Mouse (Mus musculus) lung, postnatal 14 days (tissue): Measurements from ENCODE around the gene Epn3.
A peak's percentile ranks its signal among the peaks of the same experiment; 100 is the strongest.

ENCODE experiments used
- DNase-seq: peaks from one replicate; pipeline ENCODE4 v3.0.0; 2021

Gene Epn3

DNA sequence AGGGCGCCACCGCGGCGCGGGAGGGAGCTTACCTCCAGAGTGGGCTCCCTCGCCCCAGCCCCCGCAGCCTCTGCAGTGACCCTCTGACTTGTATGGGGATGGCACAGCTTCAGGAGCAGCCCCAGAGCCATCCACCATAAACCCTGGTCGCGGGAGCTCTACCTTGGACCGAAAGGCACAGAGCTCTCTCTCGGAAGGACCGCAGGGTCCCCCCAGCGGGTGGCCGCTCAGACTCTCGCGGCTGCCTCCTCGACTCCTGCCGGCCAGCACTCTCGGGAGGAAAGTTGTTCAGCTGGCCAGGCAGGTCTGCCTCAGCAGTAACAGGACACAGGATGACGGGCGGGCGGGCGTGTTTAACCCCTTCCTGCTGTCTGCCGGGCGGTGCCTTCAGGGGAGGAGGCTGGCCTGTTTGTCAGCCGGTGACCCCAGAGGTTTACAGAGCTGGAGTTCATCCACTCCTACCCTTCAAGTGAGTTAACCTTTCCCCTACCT, at the start of gene Epn3:
TSS of gene Epn3 (minus strand) at position 314 of the 492 bp plus-strand sequence.
- DNase-seq: peak; percentile 69

DNA sequence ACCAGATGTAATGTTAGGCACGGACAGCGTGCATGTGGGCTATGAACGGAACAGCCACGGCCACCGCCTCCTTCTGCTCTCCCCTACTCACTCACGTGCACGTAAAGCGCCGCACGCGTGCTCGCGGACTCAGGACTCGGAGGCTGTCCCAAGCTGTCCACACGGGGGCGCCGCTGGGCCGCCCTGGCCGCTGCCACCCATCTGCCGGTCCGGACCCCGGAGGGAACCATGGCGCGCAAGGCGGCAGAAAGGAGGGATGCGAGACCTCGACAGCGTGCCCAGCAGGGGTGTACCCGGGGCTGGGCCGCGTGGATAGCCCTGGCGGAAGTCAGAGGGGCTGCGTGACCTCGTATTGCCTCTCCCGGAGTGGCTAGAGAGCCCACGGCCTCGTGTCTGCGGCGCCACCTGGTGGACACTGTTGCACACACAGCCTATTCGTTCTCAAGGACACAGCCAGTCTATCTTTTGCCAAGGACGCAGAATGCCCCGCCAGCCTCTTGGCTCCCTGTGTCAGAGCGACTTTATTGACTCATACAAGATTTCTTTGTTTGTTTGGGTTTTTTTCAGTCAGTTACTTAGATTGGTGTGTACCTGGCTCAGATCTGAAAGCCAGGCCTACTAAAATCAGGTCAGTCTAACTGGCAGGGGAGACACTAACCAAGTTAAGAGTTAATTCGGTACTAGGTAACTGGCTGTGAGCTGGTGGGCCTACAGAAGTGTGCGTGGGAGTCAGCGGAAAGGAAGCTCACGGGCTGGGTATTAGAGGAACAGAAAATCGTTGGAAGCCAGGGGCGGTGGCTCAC, 49.3 kb upstream of the Epn3 start, which contains the start of gene Rsad1:
TSS of gene Rsad1 (minus strand) at position 368 of the 803 bp plus-strand sequence.
- peak; percentile 97 for DNase-seq

DNA sequence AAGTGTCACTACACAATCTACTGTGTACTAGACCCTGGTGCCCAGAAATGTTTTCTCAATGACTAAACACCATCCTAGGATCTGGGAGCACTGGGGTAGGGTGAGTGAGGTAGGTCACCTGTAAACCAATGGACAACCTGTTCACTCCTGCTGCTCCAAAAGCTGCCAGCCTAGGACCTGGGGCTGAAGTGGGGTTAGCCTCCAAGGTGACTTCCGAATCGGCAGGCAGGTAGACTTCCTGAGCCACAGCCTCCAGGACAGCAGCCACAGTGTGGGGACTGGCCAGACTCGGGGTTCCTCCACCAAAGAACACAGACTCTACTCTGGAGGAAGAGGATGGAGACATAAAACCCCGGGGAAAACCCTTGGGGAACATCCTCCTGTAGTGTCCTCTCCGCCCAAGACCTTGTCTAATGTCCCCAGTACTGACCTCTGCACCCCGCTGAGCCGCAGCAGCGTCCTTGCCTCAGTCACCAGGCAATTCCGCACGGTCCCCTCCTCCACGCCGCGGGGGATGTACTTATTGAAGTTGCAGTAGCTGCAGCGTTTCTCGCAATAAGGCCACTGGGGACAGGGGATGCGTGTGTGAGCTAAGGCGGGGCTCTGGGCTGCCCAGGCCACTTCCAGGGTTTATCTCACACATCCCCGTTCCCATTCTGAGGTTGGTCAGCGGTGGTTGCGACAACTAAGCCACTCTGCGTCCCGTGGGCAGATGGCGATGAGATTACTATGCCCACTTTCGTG, 48.4 kb upstream of the Epn3 start:
- DNase-seq: peak; percentile 22

DNA sequence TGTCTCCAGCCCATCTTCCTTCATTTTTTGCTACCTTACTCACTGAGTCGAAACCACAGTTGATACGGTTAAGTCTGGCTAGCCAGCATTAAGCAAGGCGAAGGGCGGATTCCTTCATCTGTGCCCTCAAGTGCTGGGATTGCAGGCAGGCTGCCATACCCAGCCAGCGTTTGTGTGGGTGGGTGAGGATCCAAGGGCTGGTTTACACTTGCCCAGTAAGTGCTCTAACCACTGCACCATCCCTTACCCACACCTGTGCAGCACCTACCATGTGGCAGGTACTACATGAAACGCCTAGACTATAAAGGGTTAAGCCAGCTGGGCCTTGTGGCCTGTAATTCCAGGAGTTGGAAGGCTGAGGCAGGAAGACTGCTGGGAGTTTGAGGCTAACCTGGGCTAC, 47.5 kb upstream of the Epn3 start:
- no peak for DNase-seq

DNA sequence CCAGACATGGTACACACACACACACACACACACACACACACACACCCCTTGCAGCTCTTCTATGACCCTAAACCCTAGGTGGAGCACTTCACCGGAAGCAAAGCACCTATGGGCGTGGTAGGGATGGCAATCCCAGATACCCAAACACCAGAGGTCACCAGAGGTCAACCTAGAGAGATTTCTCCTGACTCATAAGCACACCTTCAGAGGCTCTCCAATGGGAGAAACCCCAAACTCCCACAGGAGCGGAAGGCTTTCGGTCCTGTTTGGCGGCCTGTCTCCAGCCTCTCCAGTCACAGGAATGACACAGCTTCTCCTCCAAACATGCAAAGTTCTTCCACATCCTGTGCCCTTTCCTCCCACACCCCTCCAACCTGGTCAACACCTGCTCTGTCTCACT, 46.6 kb upstream of the Epn3 start:
- DNase-seq: no peak

DNA sequence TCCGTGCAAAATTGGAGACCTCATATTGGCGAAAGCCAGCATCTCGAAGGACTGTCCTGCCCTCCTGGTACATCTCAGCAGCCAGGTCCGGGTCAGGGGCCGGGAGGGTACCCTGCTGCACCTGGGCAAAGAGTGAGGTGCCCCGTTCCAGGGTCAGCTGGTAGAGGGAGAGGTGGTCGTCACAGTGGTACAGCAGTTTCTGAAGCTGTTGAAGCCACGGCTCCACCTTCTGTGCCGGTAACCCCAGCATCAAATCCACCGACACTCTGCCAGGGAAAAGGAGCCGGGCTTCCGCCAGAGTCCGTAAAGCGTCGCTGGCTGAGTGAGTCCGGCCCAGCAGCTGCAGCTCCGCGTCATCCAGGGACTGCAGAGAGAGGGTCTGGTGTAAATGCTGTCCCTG, 44.6 kb upstream of the Epn3 start:
- DNase-seq: no peak

DNA sequence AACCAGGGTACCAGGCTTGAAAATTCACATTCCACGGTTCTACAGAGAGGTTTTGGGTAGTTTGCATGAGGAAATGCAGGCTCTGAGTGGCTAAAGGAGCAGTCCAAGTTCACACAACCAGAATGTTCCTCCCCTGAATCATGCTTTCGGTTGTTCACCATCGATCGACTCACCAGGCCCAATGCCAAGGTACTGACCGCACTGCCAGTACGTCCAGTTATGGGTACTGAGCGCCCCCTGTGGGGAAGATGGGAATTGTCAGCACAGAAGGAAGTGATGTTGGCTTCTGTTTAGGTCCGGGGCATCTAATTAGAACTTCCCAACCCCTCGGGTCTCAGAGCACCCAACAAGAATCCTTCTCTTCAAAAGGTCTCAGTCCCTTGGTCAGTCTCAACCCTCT, 44.2 kb upstream of the Epn3 start:
- peak; percentile 98 for DNase-seq

DNA sequence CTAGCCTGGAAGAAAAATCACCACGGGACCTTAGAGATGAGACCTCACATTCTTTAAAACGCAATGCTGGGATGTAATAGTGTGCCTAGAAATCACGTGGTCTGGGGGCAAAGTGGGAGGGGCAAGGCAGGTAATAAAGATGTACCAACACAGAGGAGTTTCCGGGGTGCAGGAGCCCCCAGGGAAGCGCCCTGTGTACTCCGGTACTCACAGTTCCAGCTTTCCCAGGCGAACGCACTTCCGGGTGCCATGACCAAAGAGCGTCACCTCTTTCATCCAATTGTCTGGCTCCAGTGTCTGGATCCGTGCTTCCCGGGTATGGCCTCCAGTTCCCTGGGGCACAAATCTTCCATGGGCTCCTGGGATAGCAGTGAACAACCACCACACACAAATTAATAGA, 43.6 kb upstream of the Epn3 start:
- DNase-seq: no peak

DNA sequence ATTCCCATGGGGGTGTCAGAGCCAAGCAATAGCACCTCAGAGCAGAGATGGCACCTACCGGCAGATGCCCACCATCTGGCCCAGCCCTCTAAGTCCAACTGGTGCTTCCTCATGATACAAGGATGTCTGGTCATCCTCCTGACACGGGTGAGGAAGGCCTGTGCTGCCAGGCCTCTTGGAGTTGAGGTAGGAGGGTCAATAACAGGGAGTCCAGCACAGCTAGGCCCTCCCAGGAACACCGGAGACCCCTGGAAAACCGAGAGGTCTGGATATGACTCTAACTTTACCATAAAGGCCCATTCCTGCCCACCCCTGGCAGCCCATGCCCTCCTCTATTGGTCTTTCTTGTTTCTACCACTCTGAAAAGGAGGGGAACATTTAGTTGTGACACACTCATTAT, 42.6 kb upstream of the Epn3 start:
- no peak for DNase-seq

DNA sequence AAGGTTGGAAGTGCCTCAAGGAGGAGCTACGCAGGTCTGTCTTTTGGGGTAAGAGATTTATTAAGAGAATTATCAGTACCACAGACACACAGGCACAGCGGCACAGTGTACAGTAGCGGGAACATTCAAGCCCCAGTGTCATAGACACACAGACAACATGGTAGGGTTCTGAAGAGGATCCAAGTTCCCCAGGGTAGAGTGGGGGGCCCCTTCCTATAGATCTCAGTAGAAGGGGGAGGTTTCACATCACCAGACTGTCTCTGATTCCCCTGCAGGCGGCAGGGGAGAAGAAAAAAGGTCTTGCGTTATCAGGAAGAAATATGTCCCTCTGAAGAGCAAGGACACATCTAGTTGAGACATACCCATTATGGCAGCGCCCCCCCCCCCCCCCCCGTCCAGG, 40.0 kb upstream of the Epn3 start:
- DNase-seq: no peak

DNA sequence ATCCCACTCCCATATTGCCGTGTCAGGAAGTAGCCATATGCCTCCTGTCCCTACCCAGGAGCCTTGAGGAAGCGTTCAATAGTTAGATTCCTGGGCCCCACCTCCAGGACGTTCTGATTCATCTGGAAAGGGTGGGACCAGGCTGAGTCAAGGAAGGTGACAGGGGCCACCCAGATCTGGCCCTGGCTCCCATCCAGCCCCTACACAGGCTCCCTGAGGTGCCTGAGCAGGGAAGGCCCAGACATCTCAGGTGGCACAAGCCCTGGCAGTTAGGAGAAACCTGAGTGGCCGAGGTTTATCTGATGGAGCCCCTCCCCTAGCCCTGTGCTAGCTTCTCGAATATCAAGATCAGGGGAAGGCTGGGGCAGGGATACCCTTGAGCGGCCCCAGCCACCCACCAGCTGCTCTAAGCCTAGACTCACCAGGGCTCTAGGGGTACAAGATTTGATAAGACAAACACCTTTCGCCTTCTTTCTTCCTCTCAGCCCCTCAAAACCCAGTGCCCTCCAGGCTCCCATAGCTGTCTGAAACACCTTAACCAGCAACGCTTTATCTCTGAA, 39.0 kb upstream of the Epn3 start:
- no peak for DNase-seq

DNA sequence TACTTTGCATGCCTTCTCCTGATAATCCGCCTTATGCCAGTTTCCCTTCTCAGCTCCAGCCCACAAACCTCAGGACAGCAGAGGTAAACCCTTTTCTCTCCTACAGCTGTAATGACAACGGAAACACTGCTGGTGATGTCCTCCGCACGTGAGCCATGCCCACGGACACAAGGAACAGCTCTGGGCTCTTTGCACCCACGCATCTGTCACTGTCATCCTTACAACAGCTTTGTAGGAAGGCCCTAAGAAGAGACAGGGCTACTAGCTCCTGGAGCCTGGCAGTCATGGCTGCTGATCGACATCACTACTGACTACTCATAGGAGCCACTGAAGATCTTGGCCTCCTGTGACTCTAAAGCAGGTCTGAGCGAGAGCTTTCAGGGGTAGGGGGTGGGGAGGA, 33.4 kb upstream of the Epn3 start:
- DNase-seq: no peak

DNA sequence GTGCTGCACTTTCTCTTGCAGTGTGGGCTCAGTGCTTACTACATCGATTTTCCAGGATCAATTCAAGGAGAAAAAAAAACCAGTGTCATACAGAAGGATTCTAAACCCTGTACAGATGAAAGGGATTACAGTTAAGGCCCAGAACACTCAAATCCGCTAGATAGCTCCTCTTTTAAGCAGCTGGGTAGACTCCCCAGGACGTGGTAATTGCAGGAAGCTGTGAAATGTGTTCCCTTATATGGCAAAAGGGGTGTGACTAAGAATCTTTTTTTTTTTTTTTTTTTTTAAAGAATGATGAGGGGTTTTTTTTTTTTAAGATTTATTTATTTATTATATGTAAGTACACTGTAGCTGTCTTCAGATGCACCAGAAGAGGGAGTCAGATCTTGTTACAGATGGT, 29.1 kb upstream of the Epn3 start:
- no peak for DNase-seq

DNA sequence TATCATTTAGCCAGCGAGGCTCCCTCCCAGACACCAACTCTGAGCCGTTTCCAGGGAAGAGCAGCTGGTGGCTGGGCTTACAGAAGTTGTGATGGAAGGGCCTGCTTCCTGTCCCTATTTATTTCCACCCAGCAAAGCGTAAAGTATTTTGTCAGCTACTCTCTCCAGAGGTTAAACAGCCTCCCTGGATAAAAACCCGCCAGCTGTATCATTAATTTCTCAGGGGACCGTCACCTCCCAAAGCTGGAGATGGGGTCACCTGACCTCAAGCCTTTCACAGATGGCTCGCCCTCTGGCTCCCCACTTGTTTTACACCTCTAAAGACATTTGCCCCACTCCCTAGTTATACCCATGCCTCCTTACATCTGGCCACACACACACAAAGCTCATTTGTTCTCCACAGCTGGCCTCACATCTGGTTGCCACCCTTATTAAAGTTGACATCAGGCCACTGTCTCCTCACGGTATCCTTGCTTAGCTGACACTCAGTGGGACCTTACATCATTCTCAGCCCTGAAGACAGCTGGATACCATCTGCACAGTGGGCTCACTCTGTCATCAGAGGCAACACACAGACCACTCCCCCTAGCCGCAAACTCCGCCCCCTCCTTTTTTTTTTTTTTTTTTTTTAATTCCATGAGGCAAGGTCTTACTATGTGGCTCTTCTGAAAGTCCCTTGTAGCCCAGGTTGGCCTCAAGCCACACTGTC, 26.6 kb upstream of the Epn3 start:
- DNase-seq: no peak

DNA sequence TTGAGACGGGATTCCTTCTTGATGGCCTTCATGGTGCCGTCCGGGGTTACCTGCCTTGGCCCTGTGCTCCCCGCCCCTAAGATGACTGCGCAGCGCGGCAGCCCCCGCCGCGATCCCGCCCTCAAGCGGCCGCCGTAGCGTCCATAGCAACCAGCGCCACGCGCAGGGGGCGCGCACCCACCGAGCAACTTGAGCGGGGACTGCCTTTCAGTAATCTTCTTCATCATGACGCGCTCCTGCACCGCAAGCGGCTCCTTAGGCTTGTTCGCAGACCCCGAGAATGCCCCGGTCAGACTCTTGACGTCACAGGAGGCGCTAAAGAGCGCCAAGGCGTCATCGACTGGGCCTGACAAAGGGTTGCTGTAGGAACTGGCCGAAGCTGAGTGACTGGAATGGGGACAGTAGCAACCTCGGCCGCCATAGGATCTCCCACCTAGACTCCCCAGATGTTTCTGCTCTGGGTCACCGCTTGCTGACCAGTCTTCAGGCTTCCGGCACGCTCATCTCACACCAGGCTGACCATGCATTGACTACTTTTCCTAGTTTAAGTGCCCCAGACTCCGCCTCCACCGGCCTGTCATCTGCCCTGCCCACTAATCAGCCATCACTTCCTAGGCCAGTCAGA, 21.6 kb upstream of the Epn3 start, which contains the start of gene Mycbpap:
TSS of gene Mycbpap (minus strand) at position 524 of the 625 bp plus-strand sequence.
- DNase-seq: peak; percentile 63

DNA sequence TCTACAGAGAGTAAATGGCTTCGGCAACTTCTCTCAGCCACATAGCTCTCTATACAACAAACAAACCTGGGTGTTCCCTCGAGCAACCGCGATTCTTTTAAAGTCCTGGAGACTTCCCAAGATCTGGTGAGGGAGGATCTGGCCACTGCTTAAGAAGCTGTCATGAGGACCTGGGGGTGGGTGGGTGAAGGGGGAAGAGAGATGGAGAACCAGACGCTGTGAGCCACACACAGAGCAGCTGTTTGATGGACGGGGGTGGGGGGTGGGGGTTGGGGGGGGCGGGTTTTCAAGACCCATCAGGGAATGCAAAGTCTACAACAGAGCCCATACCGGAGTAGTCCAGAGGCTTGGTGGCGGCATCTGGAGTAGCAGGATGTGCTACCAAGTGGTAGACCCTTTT, 13.7 kb upstream of the Epn3 start:
- DNase-seq: no peak

DNA sequence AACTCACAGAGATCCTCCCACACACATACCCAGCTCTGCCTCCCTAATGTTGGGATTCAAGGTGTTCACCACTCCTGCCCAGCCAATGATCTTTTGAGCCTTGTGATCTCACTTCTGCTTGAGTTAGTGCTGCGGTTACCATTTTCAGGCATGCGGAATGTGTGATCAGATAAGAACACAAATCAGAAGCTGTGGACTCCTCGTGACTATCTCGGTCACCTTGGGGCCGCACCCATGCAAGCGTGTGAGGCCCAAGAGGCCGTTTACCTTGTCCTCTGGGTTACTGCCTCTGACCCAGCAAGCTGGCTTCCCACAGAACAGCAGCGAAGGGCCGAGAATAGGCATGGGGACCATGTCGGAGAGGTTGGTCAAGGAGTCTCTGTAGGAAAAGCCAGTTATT, 9.2 kb upstream of the Epn3 start:
- DNase-seq: no peak

DNA sequence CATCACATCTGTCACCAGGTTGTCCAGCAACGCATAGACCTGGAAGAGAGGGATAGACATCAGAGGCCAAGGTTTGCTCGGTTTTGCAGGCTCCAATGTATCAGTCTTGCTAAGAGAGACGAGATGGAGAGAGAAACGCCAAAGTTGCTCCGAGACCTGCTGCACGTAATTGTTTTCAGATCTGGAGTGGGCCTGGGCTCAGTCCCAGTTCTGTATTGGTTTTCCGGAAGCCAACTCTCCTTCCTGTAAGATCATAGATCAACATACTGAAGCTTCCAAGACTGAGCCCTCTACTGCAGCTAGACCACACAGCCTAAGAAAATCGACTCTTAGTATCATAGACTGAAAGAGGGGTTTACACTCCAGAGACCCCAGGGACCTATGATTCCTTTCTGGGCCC, 1.7 kb upstream of the Epn3 start:
- DNase-seq: no peak

DNA sequence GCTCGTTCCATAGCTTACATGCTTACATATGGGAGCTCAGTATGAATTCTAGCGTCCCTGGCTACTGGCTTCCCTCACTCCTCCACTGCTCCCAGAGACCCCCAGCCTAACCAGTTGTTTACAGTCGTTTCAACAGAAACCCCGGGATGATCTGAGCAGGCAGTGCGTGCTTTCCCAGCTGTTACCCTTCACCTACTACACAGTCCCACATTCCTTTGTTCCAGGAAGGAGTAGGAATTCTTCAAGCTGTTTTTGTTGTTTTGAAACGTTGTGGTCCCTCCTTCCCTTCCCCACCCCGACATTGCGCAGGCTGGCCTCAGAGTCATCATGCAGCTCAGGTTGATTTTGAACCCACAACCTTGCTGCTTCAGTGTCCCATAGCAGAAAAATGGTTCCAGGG, 588 bp upstream of the Epn3 start:
- DNase-seq: no peak

DNA sequence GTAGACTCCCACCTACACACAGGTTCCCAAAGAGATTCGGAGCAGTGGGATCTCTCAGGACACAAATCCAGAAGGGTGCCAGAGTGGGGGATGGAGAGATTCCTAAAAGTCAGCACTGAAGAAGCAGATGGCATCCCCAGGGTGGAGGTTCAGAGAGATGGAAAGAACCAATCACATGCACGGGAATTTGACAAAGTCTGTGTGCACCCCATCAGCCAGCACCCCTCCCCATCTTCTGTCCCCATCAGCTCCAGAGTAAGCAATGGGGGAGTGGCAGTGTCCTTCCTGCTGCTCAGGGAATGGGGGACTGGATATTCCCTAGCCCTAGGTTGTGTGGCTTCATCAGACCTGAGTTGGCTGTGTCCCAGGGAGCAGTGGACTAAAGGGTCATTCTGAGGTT, 739 bp downstream of the Epn3 start:
- no peak for DNase-seq

DNA sequence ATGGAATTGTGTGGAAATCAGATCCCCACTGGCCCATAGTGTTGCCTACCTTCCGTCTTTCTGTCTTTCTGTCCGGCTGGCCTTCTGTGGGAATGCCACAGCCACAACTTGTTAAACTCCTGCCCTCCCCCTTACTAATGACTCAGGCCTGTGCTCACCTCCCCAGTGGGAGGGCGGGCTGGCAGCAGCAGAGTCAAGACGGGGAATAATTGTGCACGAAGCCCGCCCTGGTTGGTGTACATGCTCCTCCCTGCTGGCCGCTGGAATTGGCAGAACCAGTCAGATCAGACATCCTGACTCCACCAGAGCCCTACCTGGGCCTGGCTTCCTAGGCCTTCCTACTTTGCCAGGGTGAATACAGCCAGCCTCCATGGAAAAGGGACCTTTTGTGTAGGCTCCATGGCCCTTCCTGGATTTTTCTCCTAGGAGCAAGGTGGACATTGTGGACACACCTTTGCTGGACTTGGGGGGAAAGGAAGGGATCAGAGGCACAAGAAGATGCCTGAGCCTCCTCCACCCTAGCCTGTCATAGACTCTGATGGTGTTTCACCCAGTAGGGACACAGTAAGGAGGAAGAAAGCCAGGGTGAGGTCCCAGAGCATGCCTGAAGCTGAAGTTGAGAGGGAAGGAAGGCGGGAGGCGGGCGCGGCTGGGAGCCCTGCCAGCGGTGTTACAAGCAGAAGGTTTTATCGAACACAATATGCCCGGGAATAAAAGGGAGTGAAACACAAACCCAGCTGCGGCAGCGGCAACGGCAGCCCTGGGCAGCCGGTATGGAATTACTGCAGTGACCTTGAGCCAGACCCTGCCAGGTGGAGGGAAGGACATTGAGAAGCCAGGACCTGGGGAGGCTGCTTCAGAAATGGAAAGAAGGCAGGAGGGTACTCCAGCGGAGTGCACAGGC, 1.4 kb downstream of the Epn3 start:
- peak; percentile 71 for DNase-seq

DNA sequence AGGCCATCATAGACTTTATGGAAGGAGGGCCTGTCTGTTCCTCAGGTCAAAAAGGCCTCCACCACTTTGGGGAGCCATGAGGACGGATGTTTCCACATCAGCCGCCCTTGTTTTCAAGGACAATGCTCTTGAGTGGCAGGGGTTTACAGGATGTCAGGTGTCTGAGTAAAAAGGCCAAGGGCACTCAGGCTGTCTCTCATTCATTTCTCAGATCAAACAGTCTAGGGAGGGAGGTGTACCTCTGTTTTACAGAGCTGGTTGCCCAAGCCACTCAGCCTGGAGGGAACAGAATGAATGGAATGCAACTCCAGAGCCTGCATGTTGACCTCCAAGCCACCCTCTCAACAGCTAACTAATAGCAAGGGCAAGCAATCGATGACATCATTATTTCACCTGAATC, 4.4 kb downstream of the Epn3 start:
- peak; percentile 53 for DNase-seq
